Mouse (Mus musculus) urinary bladder, adult 2 months (tissue): ENCODE measurements around the gene Arid5b. TPM values are rescaled to one million over a fixed set of nuclear protein-coding genes. Genes with fewer than 3 reads are reported as not detected.
"Not testable (repeated sequence)": the region's sequence is repeated elsewhere in the genome, so short reads cannot be mapped to it uniquely, and the experiment has no call there.

Source experiments
- DNase-seq: peaks from one replicate; pipeline ENCODE4 v3.0.0; 2022; ENCODE audit warnings: low spot score
- polyA plus RNA-seq: library from polyadenylated mRNA; depleted of rRNA; stranded (reverse); fragments of >200 nt; gene quantifications from 2 replicates; pipeline ENCODE4 v1.2.3, GENCODE M21; 2012

Gene Arid5b
- polyA plus RNA-seq, 1 experiment, result 15.8 TPM

GRCm38 (mm10) chr10:68110182-68110581 is 168.4 kb downstream of the Arid5b start:
- no peak for DNase-seq

GRCm38 (mm10) chr10:68109651-68110050 is 168.9 kb downstream of the Arid5b start:
- DNase-seq, result no peak

DNA sequence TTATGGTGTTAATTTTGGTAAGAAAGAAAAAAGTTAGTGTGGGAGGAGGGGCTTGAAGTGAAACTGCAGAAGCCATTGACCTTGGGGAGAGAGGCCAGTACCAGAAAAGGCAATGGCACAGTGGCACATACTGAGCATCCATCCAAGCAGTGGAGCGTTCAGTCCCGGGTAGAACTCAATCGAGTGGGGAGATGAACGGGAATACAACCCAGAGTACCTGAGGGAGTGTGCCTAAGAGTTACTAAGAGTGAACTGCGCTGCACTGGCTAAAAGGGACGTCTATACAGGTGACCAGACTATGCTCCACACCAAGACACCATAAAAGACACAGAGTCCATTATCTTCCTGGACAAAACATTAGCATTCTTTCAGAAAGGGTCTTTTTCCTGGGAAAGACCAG is 170.8 kb downstream of the Arid5b start:
- DNase-seq, result no peak

DNA sequence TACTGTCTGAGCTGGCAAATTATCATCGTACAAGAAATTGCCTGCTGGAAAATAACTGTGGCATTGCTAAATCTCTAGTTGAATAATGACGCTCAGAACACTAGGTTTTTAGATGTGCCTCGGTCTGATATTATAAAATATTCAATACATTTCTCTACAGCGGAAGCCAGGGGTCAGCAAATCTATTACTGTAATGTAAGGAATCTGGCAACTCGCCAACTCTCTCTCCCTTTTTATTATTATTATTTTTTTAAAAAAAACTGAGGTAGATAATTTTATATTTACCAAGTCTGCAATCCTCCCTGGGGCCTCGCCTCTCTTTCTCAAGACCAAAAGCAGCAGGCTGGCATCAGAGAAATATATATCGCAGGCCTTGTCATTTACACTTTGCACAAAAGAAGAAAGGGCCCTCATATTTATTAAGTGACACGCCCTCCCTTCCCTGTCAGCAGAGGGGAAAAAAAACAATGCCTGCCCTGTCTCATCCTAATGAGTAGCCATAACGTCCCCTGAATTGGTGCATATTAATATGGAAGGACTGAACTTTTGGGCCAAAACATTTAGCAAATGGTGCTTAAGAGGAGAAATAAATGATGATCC is 172.1 kb downstream of the Arid5b start:
- no peak for DNase-seq

GRCm38 (mm10) chr10:68104881-68105781 is 173.4 kb downstream of the Arid5b start:
- no peak for DNase-seq

DNA sequence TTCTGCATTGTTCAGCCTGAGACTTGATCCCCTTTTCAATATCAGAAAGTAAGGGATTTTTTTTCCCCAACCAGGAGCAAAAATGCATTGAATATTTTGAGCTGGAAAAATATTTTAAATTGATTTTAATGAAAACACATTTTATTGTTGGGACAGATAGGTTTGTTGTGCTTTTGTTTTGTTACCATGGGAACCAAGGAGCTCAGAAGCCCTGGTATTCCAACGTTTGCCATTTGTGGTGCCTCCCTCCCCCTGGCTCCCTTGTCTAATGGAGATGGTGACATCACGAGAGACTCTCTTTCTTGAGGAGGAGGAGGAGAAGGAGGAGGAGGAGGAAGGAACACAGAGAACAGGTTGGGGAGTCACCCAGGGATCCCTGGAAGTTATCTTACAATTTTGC is 174.1 kb downstream of the Arid5b start:
- no peak for DNase-seq

GRCm38 (mm10) chr10:68103988-68104387 is 174.6 kb downstream of the Arid5b start:
- no peak for DNase-seq

GRCm38 (mm10) chr10:68103078-68103855 is 175.3 kb downstream of the Arid5b start:
- DNase-seq, result no peak

DNA sequence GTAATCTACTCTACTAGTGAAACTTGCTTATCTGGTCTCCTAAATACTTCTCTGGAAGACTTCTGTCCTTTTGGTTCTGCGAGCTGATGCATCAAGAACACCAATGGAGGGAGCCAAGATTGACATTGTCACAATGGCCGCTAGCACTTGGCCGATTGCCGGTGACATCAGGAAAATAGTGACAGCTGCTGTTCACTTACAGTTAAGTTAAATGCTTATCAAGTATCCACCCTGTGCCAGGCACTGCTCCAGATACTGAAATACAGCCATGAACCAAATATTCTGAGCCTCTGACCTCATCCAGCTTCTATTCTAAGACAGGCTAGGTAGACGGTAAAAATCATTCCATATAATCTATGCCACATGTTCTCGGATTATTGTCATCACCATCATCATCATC is 176.0 kb downstream of the Arid5b start:
- no peak for DNase-seq

- no peak for DNase-seq
These were observed 177.3 kb downstream of the Arid5b start for GRCm38 (mm10) chr10:68101251-68101650.

DNA sequence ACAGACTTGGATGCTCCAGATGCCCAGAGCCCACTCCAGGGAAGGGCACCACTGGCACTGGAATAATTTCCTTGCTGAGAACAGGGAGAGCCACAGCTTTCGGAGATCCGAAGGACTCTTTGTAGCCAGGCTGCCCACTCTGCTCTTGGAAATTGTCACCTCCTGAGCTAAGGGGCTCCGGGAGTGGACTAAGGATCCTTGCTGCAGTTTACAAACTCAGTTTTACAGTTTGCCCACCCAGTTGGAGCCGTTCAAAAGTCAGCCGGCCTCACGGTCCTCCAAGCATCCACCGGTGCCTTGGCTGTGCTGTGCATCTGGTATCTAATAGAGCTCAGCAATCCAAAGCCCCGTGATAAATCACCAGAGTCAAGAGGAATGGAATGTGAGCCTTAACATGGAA is 178.0 kb downstream of the Arid5b start:
- DNase-seq, result no peak

DNA sequence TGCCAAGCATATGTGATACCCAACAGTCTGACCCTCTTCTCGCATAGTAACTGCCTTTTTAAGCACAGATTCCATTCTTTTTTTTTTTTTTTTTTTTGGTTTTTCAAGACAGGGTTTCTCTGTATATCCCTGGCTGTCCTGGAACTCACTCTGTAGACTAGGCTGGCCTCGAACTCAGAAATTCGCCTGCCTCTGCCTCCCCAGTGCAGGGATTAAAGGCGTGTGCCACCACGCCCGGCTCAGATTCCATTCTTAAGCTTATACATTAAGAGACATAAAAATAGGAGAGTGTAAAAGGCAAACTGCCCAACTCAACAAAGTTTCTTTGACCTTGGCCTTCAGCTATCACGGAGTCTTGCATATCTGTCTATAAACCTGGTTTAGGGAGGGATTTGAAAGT is 178.7 kb downstream of the Arid5b start:
- not testable (repeated sequence) for DNase-seq

DNA sequence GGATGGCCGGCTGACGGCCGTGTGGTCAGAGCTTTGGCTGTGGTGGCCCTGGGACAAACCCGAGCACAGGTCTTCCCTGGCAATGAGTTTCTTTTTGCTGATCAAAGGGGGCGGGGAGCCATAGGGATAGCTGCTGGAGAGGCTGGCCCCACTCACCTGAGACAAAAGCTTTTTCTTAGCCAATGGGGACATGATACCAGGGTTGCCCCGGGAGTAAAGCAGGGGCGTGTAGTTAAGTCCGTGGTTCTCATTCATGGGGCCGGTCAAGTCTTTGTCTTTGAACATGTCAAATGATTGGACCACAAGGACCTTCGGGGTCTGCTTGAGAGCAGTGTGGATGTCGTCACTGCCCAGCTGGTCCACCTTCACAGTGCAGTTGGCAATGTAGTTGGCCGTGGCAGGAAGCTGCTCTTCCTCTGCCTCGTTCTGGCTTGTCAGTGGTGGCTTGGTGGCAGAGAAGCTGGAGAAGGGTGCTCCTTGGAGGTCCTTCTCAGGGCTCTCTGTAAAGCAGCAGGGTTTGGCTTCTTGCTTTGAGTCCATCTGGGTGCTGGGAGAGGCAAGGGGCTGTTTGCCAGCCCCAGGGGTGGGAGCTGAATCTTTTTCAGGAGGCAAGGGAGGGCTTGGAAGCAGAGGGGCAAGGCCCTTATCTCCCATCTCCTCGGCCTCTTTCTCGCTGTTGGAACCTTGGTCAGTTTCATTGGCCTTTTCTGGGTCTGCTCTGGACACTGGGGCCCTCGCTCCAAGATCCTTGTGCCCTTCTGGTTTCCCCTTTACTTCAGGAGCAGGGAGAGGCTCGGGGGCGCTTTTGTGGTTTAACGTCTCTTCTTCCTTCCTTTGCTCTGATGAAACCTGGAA is 180.5 kb downstream of the Arid5b start:
- no peak for DNase-seq

GRCm38 (mm10) chr10:68096395-68096794 is 182.1 kb downstream of the Arid5b start:
- no peak for DNase-seq

DNA sequence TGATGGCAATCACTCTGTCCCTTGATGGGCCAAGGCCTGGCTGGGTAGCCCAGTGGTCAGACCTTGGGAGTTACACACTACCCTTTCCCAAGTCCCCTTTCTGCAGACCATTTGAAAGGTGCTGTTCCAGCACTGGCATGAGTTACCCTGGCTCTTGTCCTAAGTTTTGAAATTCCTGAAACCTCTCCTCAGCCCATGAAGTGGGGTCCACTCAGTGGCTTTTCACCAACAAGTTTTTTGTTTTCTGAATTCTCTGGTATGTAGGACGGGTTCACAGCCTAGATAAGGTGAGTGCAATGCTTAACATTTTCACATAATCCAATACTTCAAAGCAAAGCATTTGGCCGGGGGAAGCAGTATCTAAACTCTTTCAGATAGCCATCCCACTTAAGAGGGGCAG is 183.4 kb downstream of the Arid5b start:
- no peak for DNase-seq

GRCm38 (mm10) chr10:68093496-68093895 is 185.0 kb downstream of the Arid5b start:
- DNase-seq, result no peak

DNA sequence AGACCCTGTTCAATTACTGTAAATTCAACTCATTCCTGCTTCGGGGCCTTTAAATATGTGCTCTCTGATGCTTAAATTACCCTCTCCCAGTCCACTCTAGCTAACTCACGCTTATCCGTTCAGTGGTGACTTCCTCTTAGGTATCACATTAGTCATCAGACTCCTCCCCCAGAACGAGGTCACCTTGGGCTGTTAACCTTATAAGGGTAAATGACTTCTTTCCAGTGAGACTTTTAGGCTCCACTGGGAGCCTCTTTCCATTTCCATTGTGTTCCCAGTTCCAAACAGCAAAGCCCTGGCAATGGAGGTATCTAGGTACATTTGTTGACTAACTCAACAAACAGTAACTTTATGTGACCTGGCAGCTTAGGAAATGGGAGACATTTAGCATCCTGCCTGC is 186.7 kb downstream of the Arid5b start:
- DNase-seq, result no peak

DNA sequence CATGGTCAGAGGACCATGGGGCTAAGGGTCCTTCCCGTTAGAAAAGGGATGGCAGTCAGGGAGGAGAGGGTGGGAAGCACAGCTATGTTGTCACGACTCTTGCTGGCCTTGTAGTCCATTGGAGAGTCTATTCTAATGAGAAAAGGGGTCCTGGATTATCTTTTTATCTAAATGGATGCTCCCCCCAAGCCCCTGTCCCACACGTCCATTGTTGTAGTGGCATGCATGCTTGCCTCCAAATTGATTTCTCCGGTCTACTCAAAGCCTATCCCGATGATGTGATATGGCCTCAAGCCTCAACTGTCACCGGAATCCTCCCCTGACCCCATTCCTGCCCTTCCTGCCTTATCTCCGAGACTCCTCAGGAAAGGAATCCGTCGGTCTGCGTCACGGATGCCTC is 187.5 kb downstream of the Arid5b start:
- DNase-seq, result no peak

- DNase-seq, result no peak
These were observed 188.0 kb downstream of the Arid5b start for GRCm38 (mm10) chr10:68090544-68090943.

DNA sequence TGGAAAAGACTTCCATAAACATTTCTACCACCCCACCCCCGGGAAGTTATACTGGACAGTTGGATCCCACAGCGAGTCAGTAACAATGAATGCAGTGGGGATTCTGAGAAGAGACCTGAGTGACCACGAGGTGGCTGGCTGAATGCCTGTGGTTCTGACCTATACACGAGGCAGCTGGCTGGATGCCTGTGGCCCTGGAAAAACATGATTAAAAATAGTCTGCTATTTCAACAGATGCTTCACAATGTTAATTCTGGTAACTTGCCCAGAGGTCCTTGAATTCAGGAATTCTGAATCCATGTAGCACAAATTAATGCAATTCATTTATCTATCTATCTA is 188.4 kb downstream of the Arid5b start:
- DNase-seq, result no peak

GRCm38 (mm10) chr10:68089435-68090196 is 188.9 kb downstream of the Arid5b start:
- DNase-seq, result no peak
